Mouse (Mus musculus): Measurements from ENCODE around the gene Fstl3. TPM values are rescaled to one million over a fixed set of nuclear protein-coding genes. Genes with fewer than 3 reads are reported as not detected.

The Fstl3 gene
- polyA plus RNA-seq, 1 experiment from 2014 or later, result 22.6 TPM

- H3K4me3 ChIP-seq (ENCODE audit: low read length), result no peak overlapping the region
- H3K27ac ChIP-seq (ENCODE audit: low read length), result no peak overlapping the region; the same call in 1 of the 2 replicates
- H3K4me1 ChIP-seq (ENCODE audit: control insufficient read depth, insufficient read depth, low read length), result peaks cover 8% of the 10 kb centered on the region; the same call in 1 of the 2 replicates
- H3K9me3 ChIP-seq (replicated peaks; ENCODE audit: control insufficient read depth, low read length), result no peaks in the 10 kb centered on the region
- no peaks in the 10 kb centered on the region for H3K36me3 ChIP-seq (ENCODE audit: control insufficient read depth, insufficient read depth)
- ATAC-seq (replicated peaks; ENCODE audit: extremely low read depth, insufficient read depth, low FRiP score), result no peak
- 36% methylated on average over 2 of the region's 2 CpGs for WGBS
- H3K4me2 ChIP-seq (ENCODE audit: low read depth, low read length), result no peak overlapping the region
- no peak overlapping the region for H3K9ac ChIP-seq (ENCODE audit: low read length)
- peaks cover 3% of the 10 kb centered on the region; the same call in 1 of the 2 replicates for H3K27me3 ChIP-seq (ENCODE audit: control insufficient read depth, insufficient read depth, low read length)
Measured at GRCm38 (mm10) chr10:79789581-79789980, 12.5 kb downstream of the Fstl3 start.

GRCm38 (mm10) chr10:79790861-79791260, 13.8 kb downstream of the Fstl3 start, which contains the start of gene Prss57:
Prss57 (minus strand) TSS chr10:79790961.
- H3K9me3 ChIP-seq (replicated peaks; ENCODE audit: control insufficient read depth, low read length), result no peaks in the 10 kb centered on the region
- H3K4me1 ChIP-seq (ENCODE audit: control insufficient read depth, insufficient read depth, low read length), result peaks cover 11% of the 10 kb centered on the region
- no peak within 1 kb of the TSS for H3K27ac ChIP-seq (ENCODE audit: low read length)
- no peak within 1 kb of the TSS for H3K4me3 ChIP-seq (ENCODE audit: low read length)
- no peak within 1 kb of the TSS for H3K9ac ChIP-seq (ENCODE audit: low read length)
- no peak within 1 kb of the TSS for H3K4me2 ChIP-seq (ENCODE audit: low read depth, low read length)
- ATAC-seq (replicated peaks; ENCODE audit: extremely low read depth, insufficient read depth, low FRiP score), result no peak
- H3K36me3 ChIP-seq (ENCODE audit: control insufficient read depth, insufficient read depth), result no peaks in the 10 kb centered on the region
- WGBS, result 76% methylated on average over 4 of the region's 4 CpGs
- 0 out of 2 replicates have a peak, but pooled peaks cover 2% of the 10 kb centered on the region for H3K27me3 ChIP-seq (ENCODE audit: control insufficient read depth, insufficient read depth, low read length)

- Histone ChIP-seq H3K4me1 (ENCODE audit: control insufficient read depth, insufficient read depth, low read length) (peaks cover 14% of the 10 kb centered on the region), H3K36me3 (ENCODE audit: control insufficient read depth, insufficient read depth) (no peaks in the 10 kb centered on the region), H3K9me3 (replicated peaks; ENCODE audit: control insufficient read depth, low read length) (no peaks in the 10 kb centered on the region), H3K27ac (ENCODE audit: low read length) (no peak overlapping the region), H3K4me3 (ENCODE audit: low read length) (no peak overlapping the region), H3K9ac (ENCODE audit: low read length) (no peak overlapping the region; the same call in 1 of the 2 replicates), H3K27me3 (ENCODE audit: control insufficient read depth, insufficient read depth, low read length) (0 out of 2 replicates have a peak, but pooled peaks cover 2% of the 10 kb centered on the region), H3K4me2 (ENCODE audit: low read depth, low read length) (no peak overlapping the region)
- ATAC-seq (replicated peaks; ENCODE audit: extremely low read depth, insufficient read depth, low FRiP score), result no peak
- 69% methylated on average over 5 of the region's 5 CpGs for WGBS
Measured at GRCm38 (mm10) chr10:79792339-79793040, 15.4 kb downstream of the Fstl3 start.

GRCm38 (mm10) chr10:79793051-79793737, 16.1 kb downstream of the Fstl3 start, which contains the start of gene Palm:
Palm (plus strand) TSS chr10:79793572.
- H3K27ac ChIP-seq (ENCODE audit: low read length), result peak within 1 kb of the TSS; percentile 84
- no peaks in the 10 kb centered on the region for H3K9me3 ChIP-seq (replicated peaks; ENCODE audit: control insufficient read depth, low read length)
- H3K9ac ChIP-seq (ENCODE audit: low read length), result peak within 1 kb of the TSS; percentile 92
- no peaks in the 10 kb centered on the region for H3K36me3 ChIP-seq (ENCODE audit: control insufficient read depth, insufficient read depth)
- peaks cover 14% of the 10 kb centered on the region for H3K4me1 ChIP-seq (ENCODE audit: control insufficient read depth, insufficient read depth, low read length)
- H3K4me3 ChIP-seq (ENCODE audit: low read length), result peak within 1 kb of the TSS; percentile 82
- peak; percentile 43 for ATAC-seq (replicated peaks; ENCODE audit: extremely low read depth, insufficient read depth, low FRiP score)
- 0 out of 2 replicates have a peak, but pooled peaks cover 2% of the 10 kb centered on the region for H3K27me3 ChIP-seq (ENCODE audit: control insufficient read depth, insufficient read depth, low read length)
- peak within 1 kb of the TSS; percentile 78 for H3K4me2 ChIP-seq (ENCODE audit: low read depth, low read length)
- WGBS, result 5% methylated on average over 47 of the region's 51 CpGs

GRCm38 (mm10) chr10:79793738-79794490, 16.8 kb downstream of the Fstl3 start:
- no peaks in the 10 kb centered on the region for H3K9me3 ChIP-seq (replicated peaks; ENCODE audit: control insufficient read depth, low read length)
- peaks cover 14% of the 10 kb centered on the region for H3K4me1 ChIP-seq (ENCODE audit: control insufficient read depth, insufficient read depth, low read length)
- H3K4me2 ChIP-seq (ENCODE audit: low read depth, low read length), result peak overlapping the region; percentile 78
- 0 out of 2 replicates have a peak, but pooled peaks cover 2% of the 10 kb centered on the region for H3K27me3 ChIP-seq (ENCODE audit: control insufficient read depth, insufficient read depth, low read length)
- peak overlapping the region; percentile 92 for H3K9ac ChIP-seq (ENCODE audit: low read length)
- H3K27ac ChIP-seq (ENCODE audit: low read length), result peak overlapping the region; percentile 84
- peak overlapping the region; percentile 82 for H3K4me3 ChIP-seq (ENCODE audit: low read length)
- peak; percentile 28; the same call in 1 of the 2 replicates for ATAC-seq (replicated peaks; ENCODE audit: extremely low read depth, insufficient read depth, low FRiP score)
- H3K36me3 ChIP-seq (ENCODE audit: control insufficient read depth, insufficient read depth), result no peaks in the 10 kb centered on the region
- 5% methylated on average over 33 of the region's 38 CpGs for WGBS

GRCm38 (mm10) chr10:79794491-79794931, 17.4 kb downstream of the Fstl3 start:
- Histone ChIP-seq H3K4me1 (ENCODE audit: control insufficient read depth, insufficient read depth, low read length) (peaks cover 14% of the 10 kb centered on the region), H3K27ac (ENCODE audit: low read length) (peak overlapping the region; percentile 84), H3K36me3 (ENCODE audit: control insufficient read depth, insufficient read depth) (no peaks in the 10 kb centered on the region), H3K9me3 (replicated peaks; ENCODE audit: control insufficient read depth, low read length) (no peaks in the 10 kb centered on the region), H3K4me2 (ENCODE audit: low read depth, low read length) (peak overlapping the region; percentile 78), H3K27me3 (ENCODE audit: control insufficient read depth, insufficient read depth, low read length) (0 out of 2 replicates have a peak, but pooled peaks cover 1% of the 10 kb centered on the region), H3K4me3 (ENCODE audit: low read length) (peak overlapping the region; percentile 82), H3K9ac (ENCODE audit: low read length) (peak overlapping the region; percentile 92)
- WGBS, result 16% methylated on average over 10 of the region's 10 CpGs
- peak; percentile 49 for ATAC-seq (replicated peaks; ENCODE audit: extremely low read depth, insufficient read depth, low FRiP score)

GRCm38 (mm10) chr10:79795905-79796304, 18.8 kb downstream of the Fstl3 start:
- Histone ChIP-seq H3K4me3 (ENCODE audit: low read length) (no peak overlapping the region), H3K9me3 (replicated peaks; ENCODE audit: control insufficient read depth, low read length) (no peaks in the 10 kb centered on the region), H3K36me3 (ENCODE audit: control insufficient read depth, insufficient read depth) (no peaks in the 10 kb centered on the region), H3K9ac (ENCODE audit: low read length) (no peak overlapping the region), H3K4me1 (ENCODE audit: control insufficient read depth, insufficient read depth, low read length) (peaks cover 14% of the 10 kb centered on the region), H3K27ac (ENCODE audit: low read length) (no peak overlapping the region), H3K27me3 (ENCODE audit: control insufficient read depth, insufficient read depth, low read length) (no peaks in the 10 kb centered on the region), H3K4me2 (ENCODE audit: low read depth, low read length) (no peak overlapping the region)
- ATAC-seq (replicated peaks; ENCODE audit: extremely low read depth, insufficient read depth, low FRiP score), result no peak
- 93% methylated on average over 3 of the region's 3 CpGs for WGBS

- Histone ChIP-seq H3K27ac (ENCODE audit: low read length) (peak overlapping the region; percentile 41; the same call in 1 of the 2 replicates), H3K4me1 (ENCODE audit: control insufficient read depth, insufficient read depth, low read length) (peaks cover 18% of the 10 kb centered on the region), H3K36me3 (ENCODE audit: control insufficient read depth, insufficient read depth) (no peaks in the 10 kb centered on the region), H3K4me3 (ENCODE audit: low read length) (no peak overlapping the region), H3K4me2 (ENCODE audit: low read depth, low read length) (peak overlapping the region; percentile 13; the same call in 1 of the 2 replicates), H3K9ac (ENCODE audit: low read length) (0 out of 2 replicates have a peak overlapping the region, but pooled peaks have one; percentile 10), H3K27me3 (ENCODE audit: control insufficient read depth, insufficient read depth, low read length) (no peaks in the 10 kb centered on the region), H3K9me3 (replicated peaks; ENCODE audit: control insufficient read depth, low read length) (no peaks in the 10 kb centered on the region)
- 33% methylated on average over 15 of the region's 15 CpGs for WGBS
- ATAC-seq (replicated peaks; ENCODE audit: extremely low read depth, insufficient read depth, low FRiP score), result no peak
Measured at GRCm38 (mm10) chr10:79797326-79797725, 20.3 kb downstream of the Fstl3 start.

All from heart, embryonic 16.5 days (tissue).